Mouse (Mus musculus) liver, adult 2 months (tissue): Measurements from ENCODE around the gene Pdlim5. TPM values are rescaled to one million over a fixed set of nuclear protein-coding genes. Genes with fewer than 3 reads are reported as not detected.

Experiments
- DNase-seq: peaks from one replicate; pipeline ENCODE4 v3.0.0-alpha.2; 2011; ENCODE audit warnings: low read depth, low spot score; ENCODE audit errors: extremely low read depth
- H3K27ac ChIP-seq: fragments of 200-500 bp; replicated peaks from 2 replicates; pipeline ENCODE4 v1.5.1; 2012; ENCODE audit warnings: low read depth, mild to moderate bottlenecking, control low read depth, inconsistent platforms, low read length; ENCODE audit not compliant: insufficient read depth
- H3K27me3 ChIP-seq: fragments of 200-500 bp; 2 replicates; pipeline ENCODE4 v1.6.1; 2012; ENCODE audit warnings: mild to moderate bottlenecking, moderate library complexity, low read length, inconsistent platforms; ENCODE audit not compliant: control insufficient read depth, insufficient read depth
- H3K36me3 ChIP-seq: fragments of 200-500 bp; 2 replicates; pipeline ENCODE4 v1.6.1; 2012; ENCODE audit warnings: low read length, inconsistent platforms; ENCODE audit not compliant: control insufficient read depth, insufficient read depth
- H3K4me1 ChIP-seq: fragments of 200-500 bp; 2 replicates; pipeline ENCODE4 v1.6.1; 2011; ENCODE audit warnings: low read length; ENCODE audit not compliant: control insufficient read depth, insufficient read depth
- H3K4me3 ChIP-seq: fragments of 200-500 bp; 2 replicates; pipeline ENCODE4 v1.5.1; 2011; ENCODE audit warnings: low read depth, mild to moderate bottlenecking, control low read depth, low read length, moderate library complexity; ENCODE audit not compliant: insufficient read depth
- H3K79me2 ChIP-seq: fragments of 200-500 bp; 2 replicates; pipeline ENCODE4 v1.6.1; 2012; ENCODE audit warnings: inconsistent platforms, mild to moderate bottlenecking, low read length, moderate library complexity; ENCODE audit not compliant: control insufficient read depth, insufficient read depth
- H3K9ac ChIP-seq: fragments of 200-500 bp; 2 replicates; pipeline ENCODE4 v1.6.1; 2012; ENCODE audit warnings: low read depth, mild to moderate bottlenecking, control low read depth, inconsistent platforms, low read length
- CTCF ChIP-seq: fragments of 200-500 bp; IDR thresholded peaks from 2 replicates; pipeline ENCODE4 v1.5.1; 2011; ENCODE audit warnings: low read depth, low read length, control low read depth
- POLR2A ChIP-seq: fragments of 200-500 bp; IDR thresholded peaks from 2 replicates; pipeline ENCODE4 v1.6.1; 2011; ENCODE audit warnings: low read length, control low read depth; ENCODE audit not compliant: insufficient read depth; ENCODE audit errors: extremely low read depth
- WGBS: fragments of 180-500 bp; shearing (Covaris S2); methylation state at CpG from one replicate; pipeline ENCODE4 v1.1.7; 2018; 5-methylcytosine and 5-hydroxymethylcytosine counted together
- polyA plus RNA-seq: library from polyadenylated mRNA; depleted of rRNA; stranded (reverse); fragments of >200 nt; gene quantifications from 2 replicates; pipeline ENCODE4 v1.2.3, GENCODE M21; 2012
- total RNA-seq: library from RNA; depleted of rRNA; stranded (reverse); fragments of >200 nt; gene quantifications from 2 replicates; pipeline ENCODE4 v1.2.3, GENCODE M21; 2014

Gene Pdlim5
- total and polyA plus RNA-seq, 2 experiments = 31.4 to 45.8 TPM

DNA sequence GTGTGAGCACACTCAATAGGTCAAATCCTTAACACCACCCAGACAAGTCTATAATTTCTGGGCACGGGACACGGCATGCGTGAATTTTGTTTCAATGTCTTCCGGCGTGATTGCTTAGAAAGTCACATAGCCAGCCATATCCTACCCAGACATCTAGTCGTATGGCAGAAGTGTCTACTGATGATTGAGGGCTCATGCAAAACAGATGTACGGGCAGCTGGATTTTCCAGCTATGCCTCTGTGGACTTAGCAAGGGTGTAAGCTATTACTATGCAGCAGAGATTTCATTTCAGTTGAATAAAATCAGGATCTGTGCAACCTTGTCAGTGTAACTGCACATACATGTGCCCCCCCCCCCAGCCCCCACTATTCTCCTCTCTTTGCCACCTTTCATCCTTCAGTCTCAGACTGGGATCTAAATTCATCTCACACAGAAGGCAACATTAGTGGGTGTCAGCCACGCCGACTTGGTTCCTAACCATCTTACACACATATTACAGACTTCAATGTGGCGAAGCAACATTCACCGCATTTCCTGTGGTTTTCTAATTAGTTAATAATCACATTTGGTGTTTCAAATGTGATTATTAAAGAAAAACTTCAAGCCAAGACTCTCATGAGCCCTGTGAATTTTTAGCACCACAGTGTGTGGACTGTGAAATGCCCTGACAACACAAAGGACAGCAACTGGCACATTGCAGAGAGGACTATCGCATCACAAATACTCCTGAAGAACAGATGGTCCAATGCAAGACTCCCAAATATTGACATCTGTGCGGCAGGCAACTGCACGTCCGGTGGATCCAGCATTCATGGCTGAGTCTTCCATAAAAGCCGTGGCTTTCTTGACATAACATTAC is 161.7 kb downstream of the Pdlim5 start:
- H3K9ac ChIP-seq = no peak overlapping the region
- no peak for TF ChIP-seq POLR2A
- TF ChIP-seq CTCF = no peak
- H3K27me3 ChIP-seq = no peaks in the 10 kb centered on the region
- no peak overlapping the region for H3K4me3 ChIP-seq
- peaks cover 10% of the 10 kb centered on the region for H3K36me3 ChIP-seq
- 95% methylated on average over 16 of the region's 16 CpGs for WGBS
- H3K4me1 ChIP-seq = no peaks in the 10 kb centered on the region
- no peak overlapping the region for H3K27ac ChIP-seq
- DNase-seq = no peak
- H3K79me2 ChIP-seq = no peaks in the 10 kb centered on the region

DNA sequence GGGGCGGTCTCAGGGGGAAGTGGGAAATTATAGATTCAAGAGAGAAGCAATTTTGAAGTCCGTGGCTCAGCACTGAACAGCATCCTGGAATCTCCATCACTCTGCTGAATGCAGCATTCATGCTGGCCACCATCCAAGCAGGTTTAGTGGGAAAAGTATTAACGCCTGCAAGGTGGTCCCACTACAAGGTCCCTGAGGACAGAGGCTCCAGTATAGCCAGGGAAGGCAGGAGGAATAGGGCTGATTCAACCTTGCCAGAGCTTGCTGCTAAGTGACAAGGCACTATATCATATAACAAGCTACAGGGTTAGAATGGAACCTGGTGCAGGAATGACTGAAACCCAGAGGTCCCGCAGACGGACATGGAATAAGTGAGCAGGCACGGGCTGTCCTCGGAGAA is 166.8 kb downstream of the Pdlim5 start:
- DNase-seq = no peak
- no peak overlapping the region for H3K9ac ChIP-seq
- no peaks in the 10 kb centered on the region for H3K36me3 ChIP-seq
- H3K27ac ChIP-seq = no peak overlapping the region
- TF ChIP-seq POLR2A = no peak
- no peak for TF ChIP-seq CTCF
- H3K4me3 ChIP-seq = no peak overlapping the region
- no peaks in the 10 kb centered on the region for H3K4me1 ChIP-seq
- no peaks in the 10 kb centered on the region for H3K27me3 ChIP-seq
- WGBS = 94% methylated on average over 7 of the region's 7 CpGs
- no peaks in the 10 kb centered on the region for H3K79me2 ChIP-seq

DNA sequence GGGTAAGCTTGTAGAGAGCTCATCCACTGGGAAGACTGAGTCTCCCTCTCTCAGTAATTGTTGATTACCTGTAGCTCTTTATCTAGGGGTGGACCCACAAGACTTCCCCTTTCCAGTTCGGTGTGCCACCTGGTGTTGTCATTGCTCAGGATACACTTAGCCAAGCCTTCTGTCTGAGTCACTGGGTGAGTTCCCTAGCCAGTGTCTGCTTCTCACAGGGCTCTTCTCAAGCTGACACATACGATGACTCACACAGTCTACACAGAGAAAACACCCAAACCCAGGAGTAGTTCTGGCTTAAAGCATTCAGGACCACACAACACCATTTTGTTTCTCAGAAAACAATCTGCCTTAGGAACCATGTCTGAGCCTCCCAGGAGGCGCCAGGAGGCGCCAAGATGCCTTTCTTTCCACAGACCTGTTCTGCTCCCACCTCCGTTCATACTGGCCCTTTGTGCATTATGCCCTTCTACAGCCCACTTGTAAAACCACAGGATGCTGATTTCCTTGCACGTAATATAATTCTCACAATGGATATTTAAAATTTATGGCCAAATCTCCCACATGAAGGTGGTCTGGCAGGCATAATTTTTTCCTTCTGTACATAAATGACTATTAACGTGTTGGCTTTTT is 172.9 kb downstream of the Pdlim5 start:
- TF ChIP-seq CTCF (no peak), POLR2A (no peak)
- 91% methylated on average over 7 of the region's 7 CpGs for WGBS
- no peaks in the 10 kb centered on the region for H3K27me3 ChIP-seq

DNA sequence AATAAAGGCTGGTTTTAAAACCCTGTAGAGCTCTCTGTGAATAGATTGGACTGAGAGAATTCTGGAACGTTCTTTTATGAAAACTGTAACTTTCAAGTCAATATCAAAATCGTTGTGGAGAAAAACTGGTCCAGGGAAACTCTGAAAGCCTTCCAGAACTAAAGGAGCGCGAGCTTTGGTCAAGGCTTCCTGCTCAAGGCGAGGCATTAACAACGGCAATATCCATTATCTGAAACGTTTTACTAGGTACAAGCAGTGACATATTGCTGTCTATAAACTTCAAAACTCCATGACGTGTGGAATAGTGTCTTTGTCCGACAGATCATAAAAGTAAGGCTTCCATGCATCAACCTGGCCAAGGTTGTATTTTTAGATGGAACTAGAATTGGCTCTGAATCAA is 175.6 kb downstream of the Pdlim5 start:
- Histone ChIP-seq H3K4me3 (no peak overlapping the region), H3K79me2 (no peaks in the 10 kb centered on the region), H3K27ac (no peak overlapping the region), H3K36me3 (no peaks in the 10 kb centered on the region), H3K9ac (no peak overlapping the region), H3K27me3 (no peaks in the 10 kb centered on the region), H3K4me1 (no peaks in the 10 kb centered on the region)
- TF ChIP-seq POLR2A (no peak), CTCF (no peak)
- 93% methylated on average over 9 of the region's 9 CpGs for WGBS
- DNase-seq = no peak

More for the DNA sequence above, 172.9 kb downstream of the Pdlim5 start:
- H3K36me3 ChIP-seq = no peaks in the 10 kb centered on the region
- no peak overlapping the region for H3K4me3 ChIP-seq
- no peaks in the 10 kb centered on the region for H3K79me2 ChIP-seq
- no peak for DNase-seq
- H3K9ac ChIP-seq = no peak overlapping the region
- H3K27ac ChIP-seq = no peak overlapping the region
- no peaks in the 10 kb centered on the region for H3K4me1 ChIP-seq

DNA sequence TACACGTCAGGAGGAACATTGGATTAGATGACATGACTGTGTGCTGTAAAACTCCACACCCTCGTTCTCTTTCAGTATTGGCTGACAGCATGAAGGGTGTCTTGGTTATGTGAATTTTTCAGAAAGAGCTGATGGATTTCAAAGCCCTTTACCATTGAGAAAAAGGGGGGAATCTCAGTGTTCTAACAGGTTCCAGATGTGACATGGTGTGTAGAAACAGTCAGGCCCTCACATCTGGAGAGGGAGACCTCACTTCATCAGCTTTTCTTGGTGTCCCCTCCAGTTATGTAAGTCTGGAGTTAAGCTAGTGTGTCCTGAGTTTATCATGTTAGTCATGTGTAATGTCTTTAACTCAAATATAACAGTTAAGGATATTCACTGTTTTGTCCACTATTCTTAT is 182.7 kb downstream of the Pdlim5 start:
- Histone ChIP-seq H3K36me3 (no peaks in the 10 kb centered on the region), H3K79me2 (no peaks in the 10 kb centered on the region), H3K9ac (no peak overlapping the region), H3K27me3 (no peaks in the 10 kb centered on the region), H3K4me3 (no peak overlapping the region), H3K27ac (no peak overlapping the region), H3K4me1 (no peaks in the 10 kb centered on the region)
- TF ChIP-seq POLR2A (no peak), CTCF (no peak)
- DNase-seq = no peak
- WGBS = 81% methylated on average over 2 of the region's 2 CpGs

DNA sequence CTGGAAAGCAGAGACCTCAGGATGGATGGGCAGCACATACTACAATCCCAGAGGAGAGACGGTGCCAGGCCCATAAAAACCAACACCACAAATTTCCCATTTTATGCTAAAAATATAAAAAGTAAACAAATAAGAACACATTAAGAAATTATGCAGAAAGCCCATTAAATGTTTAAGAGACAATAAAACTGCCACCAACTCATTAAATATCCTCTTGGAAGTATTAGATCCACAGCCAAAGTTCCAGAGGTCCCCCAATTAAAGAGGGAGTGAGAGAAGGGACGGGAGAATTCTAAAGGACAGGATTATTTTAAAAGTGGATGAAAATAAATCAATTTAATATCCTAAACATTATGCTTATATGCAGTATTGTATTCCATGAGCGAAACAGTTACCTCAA is 183.3 kb downstream of the Pdlim5 start:
- Histone ChIP-seq H3K9ac (no peak overlapping the region), H3K79me2 (no peaks in the 10 kb centered on the region), H3K4me3 (no peak overlapping the region), H3K27ac (no peak overlapping the region), H3K27me3 (no peaks in the 10 kb centered on the region; the same call in 1 of the 2 replicates), H3K36me3 (no peaks in the 10 kb centered on the region), H3K4me1 (no peaks in the 10 kb centered on the region)
- TF ChIP-seq CTCF (no peak), POLR2A (no peak)
- 85% methylated on average over 3 of the region's 3 CpGs for WGBS
- no peak for DNase-seq
